Mouse (Mus musculus) layer of hippocampus, adult 9-11 months (tissue): Measurements from ENCODE around the gene Igf2r.

Source experiments
- DNase-seq: peaks from one replicate; pipeline ENCODE4 v3.0.0; 2022

Gene Igf2r

DNA sequence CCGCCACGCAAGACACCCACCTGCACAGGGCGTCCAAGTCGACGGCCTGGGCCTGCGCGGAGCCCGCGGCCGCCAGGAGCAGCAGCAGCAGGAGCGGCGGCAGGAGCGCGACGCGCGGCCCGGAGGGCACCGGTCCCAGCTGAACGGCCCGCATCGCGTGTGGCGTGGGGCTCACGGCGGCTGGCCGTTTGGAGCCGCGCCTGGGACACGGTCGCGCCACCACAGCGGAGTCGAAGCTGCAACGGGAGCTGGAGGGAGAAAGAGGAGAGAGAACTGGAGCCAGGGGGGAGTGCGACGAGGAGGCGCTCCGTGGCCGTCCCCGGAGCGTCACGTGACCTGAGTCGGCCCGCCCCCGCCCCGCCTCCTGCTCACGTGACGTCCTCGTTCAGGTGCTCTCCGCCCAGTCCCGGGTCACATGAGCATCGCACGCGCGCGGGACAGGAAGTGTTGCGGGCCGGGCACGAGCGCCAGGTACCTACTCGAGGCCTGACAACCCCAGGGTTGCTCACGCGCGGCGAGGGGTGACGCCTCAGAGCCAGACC, at the start of gene Igf2r:
Gene Igf2r (minus strand): TSS at position 285 of the 542 bp plus-strand sequence.
- peak; percentile 87 for DNase-seq

DNA sequence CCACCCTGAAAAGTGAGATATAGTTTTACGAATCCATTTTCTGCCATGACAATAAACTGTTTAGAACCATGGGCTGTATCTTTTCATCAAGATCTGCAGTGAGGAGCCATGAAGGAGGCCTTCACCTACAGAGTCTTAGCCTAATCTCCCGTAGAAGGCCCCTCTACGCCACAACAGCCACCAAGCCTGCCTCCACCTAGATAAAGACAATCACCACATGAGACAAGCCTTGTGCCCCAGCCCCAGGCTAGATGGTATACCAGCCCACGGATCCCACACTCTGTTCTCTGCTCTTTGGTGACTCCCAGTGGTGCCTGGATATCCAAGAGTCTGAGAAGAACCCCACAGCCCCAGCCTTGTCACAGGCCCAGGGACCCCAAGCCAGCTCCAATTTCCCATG, 46.4 kb upstream of the Igf2r start:
- no peak for DNase-seq

DNA sequence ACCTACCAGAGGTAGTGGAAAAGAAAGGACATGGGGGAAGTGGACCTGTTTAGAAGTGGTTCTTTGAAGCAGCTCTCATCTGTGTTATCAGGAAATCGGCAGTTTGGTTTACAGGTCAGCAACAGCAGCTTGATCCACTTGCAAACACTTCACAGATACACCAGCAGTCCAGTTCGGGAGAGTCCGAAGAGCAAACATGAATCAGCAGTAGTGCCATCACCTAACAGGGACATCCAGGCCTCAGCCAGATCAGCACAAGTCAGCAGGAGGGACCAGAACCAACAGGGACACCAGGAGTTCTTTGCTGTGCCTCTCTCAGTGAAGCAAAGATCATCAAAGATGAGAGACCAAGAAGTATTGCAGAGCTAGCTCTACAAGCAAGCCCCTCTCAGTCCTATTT, 45.0 kb upstream of the Igf2r start:
- DNase-seq, result no peak

DNA sequence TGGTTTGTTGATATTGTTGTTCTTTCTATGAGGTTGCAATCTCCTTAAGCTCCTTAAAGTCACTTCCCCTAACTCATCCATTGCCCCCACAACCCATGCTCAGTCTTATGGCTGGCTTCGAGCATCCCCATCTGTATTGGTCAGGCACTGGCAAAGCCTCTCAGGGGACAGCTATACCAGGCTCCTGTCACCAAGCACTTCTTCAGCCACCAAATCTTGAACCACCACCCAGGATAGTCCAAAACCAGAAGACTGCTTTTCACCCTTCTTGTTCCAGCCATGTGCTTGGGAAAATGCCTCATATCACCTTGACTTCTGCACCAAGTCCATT, 41.5 kb upstream of the Igf2r start:
- DNase-seq, result no peak

DNA sequence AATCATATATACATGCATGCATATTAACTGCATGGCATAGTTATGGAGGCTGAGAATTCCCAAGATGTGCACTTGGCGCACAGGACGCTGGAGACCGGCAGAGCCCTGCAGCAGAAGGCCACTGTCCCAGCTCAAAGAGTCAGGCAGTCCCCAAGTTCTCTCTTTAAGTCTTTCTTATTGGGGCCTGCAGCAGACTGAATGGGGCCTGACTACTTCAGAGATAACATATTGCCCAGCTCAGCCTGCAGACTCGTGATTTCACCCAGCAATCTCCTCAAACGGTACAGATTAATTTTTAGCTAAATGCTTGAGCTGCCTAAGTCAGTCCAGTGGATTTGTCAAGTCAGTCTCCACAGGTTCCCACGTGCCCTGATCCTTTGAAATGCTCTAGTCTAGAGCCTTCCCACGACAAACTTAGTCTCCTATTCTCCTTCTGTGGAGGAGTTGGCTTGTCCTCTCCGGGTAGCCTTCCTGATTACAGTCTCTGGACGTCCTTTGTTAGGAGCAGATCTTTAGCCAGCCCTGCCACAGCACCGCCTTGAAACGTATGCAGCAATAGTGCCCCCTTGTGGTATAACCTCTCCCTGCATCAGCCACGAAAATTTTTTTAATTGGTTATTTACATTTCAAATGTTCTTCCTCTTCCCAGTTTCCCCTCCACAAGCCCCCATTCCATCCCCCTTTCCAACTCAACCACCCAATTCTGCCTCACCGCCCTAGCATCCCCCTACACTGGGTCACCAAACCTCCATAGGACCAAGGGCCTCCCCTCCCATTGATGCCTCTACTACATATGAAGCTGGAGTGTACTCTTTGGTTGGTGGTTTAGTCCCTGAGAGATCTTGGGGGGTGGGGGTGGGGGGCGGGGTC, 40.9 kb upstream of the Igf2r start:
- peak; percentile 52 for DNase-seq

DNA sequence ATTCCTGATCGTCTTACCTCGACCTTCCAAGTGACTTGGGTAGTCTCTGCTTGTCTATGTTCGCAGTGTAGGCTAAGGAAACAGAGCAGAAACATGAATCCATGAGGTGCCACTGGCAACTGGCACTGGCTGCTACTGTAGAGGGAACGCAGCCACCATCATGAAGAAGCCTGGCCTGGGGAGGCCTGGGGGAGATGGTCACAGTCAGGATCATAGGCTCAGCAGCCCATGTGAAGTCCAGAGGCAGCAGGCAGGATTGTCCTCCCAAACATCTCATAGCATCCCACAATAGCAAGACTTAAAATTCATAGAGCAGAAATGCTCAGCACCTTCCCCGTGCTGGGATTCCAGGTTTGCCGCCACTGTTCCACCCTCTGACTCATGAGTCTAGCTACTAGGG, 39.4 kb upstream of the Igf2r start:
- no peak for DNase-seq

DNA sequence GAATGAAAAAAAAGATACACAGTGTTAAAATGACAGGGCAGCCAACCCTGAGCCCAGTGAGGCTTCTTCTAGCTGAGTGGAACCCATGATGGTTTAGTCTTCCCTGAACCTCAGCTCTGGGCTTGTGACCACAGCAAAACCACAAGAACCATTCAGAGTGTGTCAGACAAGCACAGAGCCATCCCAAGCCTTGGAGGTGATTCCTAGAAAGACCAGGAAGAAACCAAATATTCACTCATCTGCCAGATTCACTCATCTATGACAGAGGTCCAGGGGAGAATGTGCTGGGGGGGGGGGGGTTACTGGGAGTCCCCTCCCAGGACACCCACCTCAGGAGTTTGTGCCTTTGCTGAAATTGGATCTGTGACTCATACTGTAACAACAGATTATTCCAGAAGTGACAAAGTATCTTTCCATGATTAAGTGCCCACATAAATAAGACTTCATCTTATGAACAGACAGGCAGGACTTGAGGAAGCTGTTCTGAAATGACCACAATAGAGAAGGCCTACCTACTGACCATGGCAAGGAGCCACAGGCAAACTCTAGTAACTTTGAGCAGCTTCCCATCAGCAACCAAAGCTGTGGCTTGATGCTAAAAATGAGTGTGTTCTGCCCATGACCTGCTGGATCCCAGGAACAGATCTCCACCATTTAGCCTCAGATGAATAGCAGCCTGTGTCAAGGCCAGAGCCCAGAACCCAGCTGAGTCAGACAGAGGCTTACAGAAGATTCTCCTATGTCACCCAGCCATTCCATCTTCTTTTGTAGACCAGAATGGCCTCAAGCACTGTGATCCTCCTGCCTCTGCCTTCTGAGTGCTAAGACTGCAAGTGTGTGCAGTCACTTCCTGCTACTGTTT, 35.4 kb upstream of the Igf2r start:
- no peak for DNase-seq

DNA sequence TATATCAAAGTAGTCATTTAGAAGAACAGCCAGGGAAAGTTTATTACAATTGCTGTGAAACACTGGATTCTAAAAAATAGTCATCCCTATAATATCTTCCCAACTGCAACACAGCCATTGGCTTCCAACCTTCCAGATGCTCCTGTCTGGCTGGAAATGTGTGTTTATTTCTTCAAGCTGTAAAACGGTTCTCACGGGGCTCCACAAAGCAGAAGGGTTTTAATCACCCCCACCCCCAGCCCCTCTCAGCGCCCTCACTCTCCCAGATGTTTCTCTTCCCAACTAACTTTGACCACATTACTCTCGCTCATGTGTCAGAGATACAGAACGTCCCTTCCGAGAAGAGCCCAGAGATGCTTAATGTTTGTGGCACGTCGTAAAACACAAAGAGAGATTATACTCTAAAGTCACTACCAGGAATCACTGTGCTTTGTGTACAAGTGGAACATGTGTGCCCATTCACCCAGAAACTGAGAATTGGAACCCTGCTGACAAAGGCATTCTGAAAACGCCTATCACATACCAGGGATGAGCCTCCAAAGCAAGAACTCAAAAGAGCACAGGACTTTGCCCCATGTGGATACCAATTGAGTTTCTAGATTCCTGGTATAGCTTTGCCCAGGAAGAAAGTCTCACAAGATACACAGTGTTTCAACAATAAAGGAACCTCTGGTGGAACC, 32.5 kb upstream of the Igf2r start:
- DNase-seq, result no peak

DNA sequence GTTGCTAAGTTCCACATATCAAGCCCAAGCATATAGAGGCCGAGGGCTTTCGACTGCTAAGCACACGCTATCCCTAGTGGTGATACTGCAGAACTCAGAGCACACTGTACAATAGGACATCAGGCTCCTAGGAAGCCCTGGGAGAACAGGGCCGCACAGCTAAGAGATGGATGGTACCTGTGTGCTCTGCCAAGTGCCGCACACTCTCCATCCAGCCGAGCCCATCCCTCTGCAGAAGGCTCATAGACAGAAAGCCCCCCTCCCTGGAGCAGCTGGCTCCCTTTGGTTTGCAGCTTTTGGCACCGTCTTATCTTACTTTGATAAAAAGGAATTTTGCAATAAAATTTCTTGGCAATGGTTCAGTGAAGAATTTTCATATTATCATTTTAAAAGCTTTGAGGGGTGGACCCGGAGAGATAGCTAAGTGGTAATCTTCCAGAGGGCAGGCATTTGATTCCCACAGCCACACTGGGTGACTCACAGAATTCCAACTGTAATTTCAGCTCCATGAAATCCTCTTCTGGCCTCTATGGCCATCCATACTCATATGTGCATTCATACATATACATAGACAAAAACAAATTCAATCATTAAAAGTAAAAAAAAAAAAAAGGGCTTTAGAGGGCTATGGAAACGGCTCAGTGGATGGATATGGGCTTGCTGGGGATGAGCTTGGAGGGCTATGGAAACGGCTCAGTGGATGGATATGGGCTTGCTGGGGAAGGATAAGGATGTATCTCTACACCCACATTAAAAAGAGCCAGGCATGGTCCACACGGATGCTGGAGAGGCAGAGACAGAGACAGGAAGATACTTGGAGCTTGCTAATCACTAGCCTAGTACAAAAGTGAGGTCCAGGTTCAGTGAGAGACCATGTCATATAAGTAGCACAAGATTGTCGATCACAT, 30.2 kb upstream of the Igf2r start:
- no peak for DNase-seq

DNA sequence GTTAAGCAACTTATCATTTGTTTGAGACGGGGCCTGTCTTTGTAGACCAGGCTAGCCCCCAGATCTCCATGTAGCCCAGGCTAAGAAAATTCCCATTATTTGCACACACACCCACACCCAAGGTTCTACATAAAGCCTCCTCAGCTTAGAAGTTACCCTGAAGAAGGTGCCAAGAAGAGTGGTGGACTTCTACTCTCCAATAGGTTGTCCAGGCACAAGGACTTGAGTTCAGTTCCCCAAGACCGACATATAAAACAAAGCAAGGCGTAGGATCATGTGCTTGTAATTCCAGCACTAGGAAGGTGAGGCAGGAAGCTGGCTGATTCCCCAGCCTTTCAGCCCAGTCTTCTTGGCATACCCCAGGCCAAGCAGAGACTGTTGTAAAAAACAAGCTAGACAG, 29.1 kb upstream of the Igf2r start:
- no peak for DNase-seq

DNA sequence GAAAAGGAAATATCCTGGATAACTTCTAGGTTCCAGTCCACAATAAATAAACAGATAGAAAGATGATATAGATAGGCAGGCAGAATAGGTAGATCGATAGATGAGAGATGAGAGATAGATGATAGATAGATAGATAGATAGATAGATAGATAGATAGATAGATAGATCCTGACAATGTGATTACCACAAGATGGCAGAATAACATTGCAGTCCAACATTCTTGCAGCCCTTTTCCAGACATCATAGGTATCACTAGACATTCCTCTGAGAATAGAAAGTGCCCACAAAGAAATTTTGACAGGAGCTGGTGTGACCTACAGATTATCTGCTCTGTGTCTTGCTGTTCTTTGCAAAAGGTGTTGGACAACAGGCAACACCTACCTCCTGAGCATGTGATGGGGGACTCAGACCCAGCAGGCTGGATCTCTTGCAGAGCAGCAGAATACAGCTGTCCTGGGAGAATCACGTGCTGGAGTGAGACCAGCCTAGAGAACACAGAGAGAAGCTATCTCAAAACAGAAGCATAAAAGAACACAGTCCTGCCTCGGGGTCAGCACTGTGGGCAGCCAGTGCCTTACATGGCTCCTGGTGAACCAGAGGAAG, 28.1 kb upstream of the Igf2r start:
- no peak for DNase-seq

DNA sequence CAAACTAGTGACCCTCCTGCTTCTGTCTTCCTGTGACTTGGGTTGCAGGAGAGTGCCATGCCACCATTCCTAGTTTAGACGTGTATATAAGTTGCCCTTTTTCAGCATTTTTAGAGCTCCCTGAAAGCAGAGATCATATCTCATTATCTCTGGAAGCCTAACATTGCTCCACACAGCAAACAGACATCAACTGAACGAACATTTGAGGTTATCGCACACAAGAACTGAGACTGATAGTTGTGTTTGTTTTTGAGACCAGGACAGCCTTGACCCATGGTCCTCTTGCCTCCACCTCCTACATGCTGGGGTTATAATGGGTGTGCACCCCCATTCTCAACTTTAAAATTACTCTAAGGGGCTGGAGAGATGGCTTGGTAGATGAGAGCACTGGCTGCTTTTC, 27.2 kb upstream of the Igf2r start:
- no peak for DNase-seq

DNA sequence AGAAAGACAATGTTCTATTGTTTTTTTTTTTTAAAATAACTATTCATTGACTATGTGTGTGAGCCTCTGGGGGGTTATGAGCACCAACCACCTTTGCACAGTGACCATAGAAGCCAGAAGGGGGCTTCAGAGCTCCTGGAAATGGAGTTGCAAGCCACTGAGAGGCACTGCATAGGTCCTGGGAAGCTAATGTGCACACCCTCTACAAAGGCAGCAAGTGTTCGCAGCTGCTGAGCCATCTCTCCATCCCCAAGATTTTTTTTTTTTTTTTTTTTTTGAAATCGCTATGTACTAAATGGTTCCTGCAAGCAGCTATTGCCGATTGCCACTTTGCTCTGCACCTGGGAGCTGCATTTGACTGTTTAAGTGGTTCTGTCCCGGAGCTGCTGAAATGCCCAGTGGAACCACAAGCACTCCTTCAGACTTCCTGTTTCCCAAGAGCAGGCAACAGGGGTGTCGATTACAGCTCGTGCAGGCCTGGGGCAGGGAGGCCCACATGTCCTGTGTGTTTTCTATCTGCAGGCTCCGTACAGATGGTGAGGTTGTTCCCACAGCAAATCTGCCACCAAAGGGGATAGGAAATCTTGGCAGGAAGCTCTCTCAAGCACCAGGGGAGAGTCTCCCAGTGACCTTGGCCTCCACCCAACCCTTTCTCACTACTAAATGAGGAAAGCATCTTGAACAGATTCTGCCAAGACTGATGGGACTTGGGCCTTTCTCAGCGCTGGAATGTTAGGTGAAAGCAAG, 24.4 kb upstream of the Igf2r start:
- peak; percentile 14 for DNase-seq

DNA sequence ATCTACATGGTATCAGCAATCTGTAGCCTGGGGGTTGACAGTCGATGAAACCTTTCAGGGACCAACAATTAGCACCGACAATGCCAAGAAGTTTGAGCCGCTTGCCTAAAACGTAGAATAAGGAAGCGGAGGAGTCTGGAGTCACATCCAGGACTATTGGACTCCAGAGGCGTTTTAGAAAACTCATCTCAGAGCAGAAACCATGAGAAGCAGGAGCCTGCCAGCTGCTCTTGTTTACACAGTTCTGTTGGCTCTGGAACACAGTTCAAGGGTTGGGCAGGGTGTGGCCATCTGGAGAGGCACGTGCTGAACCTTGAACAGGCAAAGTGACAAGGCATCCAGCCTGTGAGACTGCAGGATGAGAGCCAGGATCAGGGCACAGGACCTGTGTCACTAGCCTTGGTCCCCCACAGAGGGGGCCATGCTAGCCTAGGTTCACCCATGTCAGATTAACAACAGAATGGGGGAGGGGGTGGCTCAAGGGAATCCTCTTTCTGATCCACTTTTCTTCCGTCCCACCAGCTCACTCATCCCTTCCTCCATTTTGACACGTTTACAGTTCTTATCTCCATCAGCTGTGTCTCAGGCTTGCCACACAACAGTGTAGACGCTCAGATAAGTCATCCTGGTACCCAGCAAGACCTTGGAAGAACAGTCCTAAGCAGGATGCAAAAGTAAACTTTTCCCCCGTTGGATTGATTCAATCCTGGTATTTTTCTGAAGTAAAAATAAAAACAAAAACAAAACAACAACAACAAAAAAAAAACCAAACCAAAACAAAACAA, 23.1 kb upstream of the Igf2r start:
- no peak for DNase-seq

DNA sequence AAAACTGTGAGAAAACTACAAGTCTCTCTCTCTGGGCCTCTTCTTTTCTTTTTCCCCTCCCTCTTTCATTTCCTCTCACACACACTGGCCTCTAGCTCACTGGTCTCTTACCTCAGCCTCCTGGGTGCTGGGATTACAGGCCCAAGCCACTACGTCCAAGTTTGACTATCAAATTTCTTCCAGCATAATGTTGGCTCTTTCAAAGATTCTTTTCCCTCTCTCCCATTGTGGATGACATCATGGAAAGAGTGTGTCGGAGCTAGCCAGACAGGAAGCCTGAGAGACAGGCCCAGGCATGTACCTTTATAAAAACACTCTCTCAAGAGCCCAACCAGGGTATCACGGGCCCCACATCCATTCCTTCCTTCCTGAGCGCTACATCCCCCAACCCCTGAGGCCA, 22.0 kb upstream of the Igf2r start:
- no peak for DNase-seq

DNA sequence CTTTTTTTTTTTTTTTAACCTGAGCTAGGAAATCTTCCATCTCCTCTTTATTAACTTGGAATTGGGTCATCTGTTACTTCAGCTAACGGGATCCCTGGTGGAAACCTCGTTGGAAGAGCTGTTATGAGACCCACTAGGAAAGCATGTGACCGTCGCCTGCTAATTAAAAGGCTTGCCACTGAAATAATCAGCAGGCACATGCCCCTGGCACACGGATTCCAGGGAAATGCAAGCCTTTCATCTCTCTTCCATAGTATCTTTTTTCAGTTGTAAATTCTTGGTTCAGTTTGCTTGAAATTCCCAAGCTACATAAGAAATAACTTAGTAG, 21.6 kb upstream of the Igf2r start:
- DNase-seq, result no peak

DNA sequence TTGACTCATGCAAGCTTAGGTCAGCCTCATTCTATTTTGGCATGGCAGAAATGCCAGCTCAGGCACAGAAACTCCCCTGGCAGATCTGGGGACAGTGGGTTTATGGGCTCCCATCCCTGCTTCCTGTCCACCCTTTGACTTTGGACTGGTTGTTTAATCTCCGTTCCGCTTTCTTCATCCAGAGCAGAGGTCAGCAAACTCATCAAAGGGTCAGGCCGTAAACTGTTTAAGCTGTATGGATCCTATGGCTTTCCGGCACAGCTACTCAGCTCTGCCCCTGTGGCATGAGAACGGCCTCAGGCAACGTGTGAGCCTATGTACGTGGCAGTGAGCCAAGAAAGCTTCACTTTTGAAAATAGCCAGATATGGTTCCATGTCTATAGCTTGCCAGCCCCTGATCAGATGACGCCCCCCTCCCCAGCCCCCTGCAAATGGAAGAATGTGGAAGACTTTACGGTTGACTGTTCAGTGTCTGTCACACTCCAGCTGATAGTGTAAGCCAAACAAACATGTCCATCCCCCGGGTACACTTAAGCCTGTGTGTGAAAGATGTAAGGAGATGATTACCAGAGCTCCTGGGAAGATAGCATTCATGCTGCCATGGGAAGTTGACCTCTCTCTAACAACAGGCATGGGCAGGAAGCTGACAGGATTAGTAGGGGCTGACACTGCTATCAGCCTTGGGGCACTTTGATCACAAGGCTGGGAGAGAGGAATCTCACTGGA, 21.1 kb upstream of the Igf2r start:
- no peak for DNase-seq

DNA sequence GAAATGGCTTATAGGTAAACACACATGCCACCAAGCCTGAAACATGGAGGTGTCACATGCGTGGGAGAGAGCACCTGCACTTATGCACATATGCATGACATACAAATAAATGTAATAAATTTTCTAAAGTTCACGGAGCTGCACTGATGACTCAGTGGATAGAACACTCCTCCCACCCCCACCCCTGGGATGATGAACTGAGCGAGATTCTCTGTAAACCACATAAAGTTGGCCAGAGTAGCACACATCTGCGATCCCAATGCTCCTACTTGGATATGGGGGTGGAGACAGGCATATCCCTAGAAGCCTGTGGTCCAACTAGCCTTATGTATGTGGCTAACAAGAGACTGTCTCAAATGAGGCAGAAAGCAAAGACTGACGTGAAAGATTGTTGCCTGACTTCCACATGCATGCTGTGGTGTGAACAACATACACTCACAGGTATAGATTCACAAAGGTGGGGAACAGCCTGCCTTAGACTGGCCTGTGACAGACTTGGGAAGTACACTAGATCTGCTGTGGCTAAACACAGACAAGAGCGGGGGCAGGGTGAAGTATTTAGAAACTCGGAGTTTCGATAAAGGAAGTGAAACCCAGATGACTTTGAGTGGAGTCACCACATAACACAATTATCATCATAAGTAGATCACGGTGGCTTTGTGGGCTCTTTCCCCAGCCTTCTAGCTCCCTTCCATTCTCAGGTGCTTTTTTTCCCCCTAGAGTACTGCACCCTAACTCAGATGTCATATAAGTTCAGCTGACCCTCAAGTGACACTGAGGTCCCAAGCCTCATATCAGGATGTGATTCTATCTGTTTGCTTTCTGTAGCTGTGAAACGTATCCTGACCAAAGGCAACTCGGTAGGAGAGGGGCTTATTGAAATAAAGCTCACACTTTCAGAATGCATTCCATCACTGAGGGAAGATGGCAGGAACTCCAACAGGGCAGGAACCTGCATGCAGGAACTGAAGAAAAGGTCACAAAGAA, 13.7 kb upstream of the Igf2r start:
- DNase-seq, result no peak
